Mouse (Mus musculus): ENCODE results near the gene Rimbp2.
"Not testable (repeated sequence)": the region's sequence is repeated elsewhere in the genome, so short reads cannot be mapped to it uniquely, and the experiment has no call there.

Rimbp2 gene

DNA sequence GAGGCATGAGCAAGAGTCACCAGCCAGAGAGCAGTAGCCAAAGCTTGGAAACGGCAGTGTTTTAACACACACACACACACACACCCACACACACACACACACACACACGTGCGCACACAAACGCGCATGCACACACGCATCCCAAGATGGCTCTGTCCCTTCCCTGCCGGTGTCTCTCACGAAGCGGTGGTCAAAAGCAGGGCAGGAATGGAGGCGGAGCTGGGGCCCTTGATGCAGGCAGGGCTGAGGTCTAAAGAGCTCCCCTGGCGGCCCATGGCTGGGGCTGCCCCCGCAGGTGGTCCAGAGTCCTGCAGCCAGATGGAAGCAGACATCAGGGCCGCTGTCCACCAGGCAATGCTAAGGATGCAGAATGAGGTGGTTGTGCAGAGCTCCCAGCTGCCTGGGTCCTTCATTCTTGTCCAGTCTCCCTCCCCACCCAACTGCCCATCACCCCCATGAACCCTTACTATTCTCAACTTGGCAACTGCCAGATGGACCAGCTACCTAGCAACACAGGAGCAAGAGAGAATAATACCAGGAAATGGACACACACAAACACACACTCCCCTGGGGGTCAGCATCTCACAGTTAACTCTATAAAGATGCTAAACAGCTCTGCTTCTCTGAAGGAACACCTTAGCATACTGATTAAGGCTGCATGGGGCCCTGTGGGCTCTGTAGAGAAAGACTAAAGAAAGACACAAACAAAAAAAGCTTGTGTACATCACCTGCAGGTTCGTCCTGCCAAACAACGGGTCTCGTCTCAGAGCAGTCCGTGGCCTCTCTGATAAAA lies at the start of gene Rimbp2:
TSS of gene Rimbp2 (minus strand) at position 209 of the 793 bp plus-strand sequence.
- DNase-seq (ENCODE audit: low read depth, low spot score) = no peak

DNA sequence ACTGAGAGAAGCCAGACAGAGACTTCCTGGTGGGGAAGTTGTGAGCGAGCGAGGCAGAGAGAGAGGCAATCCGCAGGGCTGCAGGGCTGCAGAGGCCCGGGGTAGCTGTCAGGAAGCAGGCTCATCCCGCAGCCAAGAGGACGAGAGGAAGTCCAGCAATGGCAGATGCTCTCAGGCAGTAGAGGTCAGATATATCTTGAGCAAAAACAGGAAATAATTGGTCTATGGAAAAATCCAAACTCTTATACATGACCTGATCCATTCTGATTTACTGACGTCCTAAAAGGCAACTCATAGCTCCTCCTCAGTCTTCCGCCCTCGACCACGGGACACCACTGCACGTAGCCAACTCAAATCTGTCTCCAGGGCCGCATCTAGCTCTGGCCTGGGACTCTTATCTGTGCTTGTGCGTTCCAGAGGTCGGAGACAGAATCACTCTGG lies 49.3 kb upstream of the Rimbp2 start:
- DNase-seq (ENCODE audit: low read depth, low spot score) = no peak

DNA sequence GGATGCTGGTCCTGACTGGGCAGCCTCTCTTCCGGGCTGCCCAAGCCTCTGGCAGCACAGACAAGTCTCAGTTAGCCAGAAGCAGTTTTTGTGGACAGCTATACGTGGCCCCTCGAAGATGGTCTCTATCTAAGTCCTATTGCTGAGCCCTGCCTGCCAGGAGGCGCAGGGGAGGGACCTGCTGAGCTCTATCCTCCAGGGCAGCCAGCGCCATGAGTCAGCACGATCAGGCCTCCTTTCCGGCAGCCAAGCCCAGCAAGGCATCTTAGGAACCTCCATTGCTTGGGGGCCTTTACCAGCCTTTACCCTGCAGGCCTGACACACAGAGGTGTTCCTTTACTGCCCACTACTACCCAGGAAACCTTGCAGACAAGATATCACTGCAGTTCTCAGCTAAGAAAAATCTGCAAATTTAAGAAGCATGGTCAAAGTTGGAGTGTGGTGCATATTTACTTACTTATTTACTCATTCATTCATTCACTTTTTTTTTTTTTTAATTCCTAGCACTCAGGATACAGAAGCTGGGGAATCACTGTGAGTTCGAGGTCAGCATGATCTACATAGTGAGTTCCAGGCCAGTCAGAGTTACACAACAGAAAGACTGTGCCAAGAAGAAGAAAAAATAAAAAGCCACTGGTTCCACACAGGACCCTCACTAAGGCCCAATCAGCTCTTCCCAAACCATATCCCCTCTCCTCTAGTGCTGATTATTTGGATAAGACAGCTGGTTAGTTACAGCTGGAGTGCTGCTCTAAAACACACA lies 47.6 kb upstream of the Rimbp2 start:
- no peak for DNase-seq (ENCODE audit: low read depth, low spot score)

DNA sequence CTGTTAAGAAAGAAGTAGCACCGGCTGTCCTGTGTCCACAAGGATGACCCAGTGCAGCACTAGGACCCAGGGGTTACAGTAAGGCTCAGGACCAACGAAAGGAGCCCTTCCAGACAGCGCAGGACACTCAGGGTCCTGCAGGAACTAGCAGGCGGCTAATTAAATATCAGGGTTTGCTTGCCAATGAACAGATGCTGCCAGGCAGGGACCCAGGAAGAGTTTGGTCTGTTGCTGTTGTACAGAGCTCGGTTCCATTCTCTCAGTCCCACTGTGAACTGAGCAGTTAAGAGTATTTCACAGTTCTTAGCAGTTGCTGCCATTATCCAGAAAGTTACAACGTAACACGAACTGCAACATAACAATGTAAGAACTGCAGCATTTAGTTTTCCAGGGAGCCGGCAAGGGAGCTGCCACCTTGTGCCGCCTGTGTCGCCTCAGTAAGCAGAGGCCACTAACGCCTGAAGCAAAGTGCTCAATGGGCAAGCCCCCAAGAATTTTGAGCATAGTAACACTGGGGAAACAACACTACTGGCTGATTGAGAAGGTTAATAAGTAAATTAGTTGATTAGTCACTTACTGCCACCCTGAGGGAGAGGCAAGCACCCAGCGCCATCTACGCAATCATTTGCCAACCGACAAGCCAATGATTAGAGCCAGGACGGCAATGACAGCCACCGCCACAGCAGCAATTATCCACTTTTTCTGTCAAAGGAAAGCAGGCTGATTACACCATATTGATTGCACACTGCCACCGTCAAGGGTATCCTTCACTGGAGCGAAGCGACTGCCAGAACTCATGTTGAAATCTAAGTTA lies 34.1 kb upstream of the Rimbp2 start:
- no peak for DNase-seq (ENCODE audit: low read depth, low spot score)

DNA sequence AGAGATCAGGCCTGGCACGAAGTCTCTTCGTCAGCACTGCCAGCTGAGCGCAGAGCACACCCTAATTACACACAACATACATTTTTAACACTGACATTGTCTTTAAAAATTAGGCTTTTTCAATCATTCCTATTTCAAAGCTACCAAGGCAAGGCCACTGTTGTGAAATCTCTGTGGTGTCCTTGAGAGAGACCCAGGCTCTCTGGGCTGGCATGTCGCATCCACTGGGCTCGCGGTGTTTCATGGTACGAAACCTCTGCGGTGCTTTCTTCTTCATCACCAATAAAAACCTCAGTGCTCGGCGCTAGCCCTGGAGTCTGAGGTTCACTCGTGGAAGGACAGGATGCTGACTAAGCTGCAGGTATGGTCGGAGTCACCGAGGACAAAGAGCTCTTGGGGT lies 32.7 kb upstream of the Rimbp2 start:
- no peak for DNase-seq (ENCODE audit: low read depth, low spot score)

DNA sequence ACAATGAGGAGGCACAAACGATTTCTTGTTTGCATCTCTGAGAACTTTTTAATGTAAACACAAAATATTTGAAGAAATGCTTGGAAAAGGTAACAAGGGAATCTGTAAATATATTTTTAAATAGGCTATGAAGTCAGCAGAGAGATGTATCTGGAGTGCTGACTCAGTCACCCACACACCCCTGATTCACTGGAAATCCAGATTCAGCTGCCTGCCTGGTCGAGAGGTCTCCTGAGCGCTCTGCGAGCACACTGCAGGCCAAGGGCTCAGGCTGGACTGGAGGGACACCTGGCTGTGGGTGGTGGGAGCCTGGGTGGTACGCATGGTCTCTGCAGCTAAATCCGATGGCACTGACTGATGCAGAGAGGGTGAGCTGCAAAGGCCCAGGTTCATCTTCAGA lies 31.2 kb upstream of the Rimbp2 start:
- no peak for DNase-seq (ENCODE audit: low read depth, low spot score)

DNA sequence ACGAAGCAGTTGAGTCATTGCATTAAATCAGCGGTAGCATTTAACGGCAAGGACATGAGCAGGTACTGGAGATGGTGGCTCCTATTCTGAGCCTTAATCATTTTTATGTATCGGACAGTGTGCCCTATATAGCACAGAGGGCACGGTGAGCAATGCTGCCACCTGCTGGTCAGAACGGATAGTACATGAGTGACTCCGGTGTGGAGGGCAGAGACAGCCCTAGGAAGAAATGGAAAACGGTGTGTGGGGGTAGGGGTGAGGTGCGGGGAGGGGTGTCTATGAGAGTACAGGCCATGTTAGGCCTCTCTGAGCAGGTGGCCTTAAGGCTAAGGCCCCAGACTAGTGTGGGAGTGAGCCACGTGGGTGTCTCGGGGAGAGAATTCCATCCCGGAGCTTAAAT lies 28.3 kb upstream of the Rimbp2 start:
- DNase-seq (ENCODE audit: low read depth, low spot score) = peak; percentile 65

DNA sequence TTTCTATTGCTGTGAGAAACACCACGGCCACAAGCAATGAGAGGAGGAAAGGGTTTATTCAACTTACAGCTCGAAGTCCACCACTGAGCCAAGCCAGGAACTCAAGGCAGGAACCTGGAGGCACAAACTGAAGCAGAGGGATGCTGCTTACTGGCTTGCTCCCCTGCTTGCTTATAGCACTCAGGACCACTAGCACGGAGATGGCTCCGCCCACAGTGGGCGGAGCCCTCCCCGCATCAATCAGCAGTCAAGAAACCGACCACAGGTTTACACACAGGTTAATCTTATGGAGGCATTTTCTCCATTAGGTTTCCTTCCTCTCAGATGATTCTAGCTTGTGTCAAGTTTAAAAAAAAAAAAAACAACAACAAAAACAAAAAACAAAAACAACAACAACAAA lies 27.6 kb upstream of the Rimbp2 start:
- no peak for DNase-seq (ENCODE audit: low read depth, low spot score)

DNA sequence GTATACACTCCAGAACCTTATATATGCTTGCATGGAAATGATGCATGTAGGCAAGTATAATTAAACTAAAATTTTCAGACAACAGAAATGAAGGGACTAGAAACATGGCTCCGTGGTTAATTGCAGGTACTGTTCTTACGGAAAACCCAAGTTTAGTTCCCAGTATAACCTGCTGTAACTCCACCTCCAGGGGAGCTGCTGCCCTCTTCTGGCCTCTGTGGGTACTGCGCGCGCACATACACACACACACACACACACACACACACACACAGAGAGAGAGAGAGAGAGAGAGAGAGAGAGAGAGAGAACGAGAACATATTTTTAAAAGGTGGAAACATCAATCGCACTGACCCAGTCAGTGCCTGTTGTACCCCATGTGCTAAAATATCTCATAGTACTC lies 25.7 kb upstream of the Rimbp2 start:
- no peak for DNase-seq (ENCODE audit: low read depth, low spot score)

DNA sequence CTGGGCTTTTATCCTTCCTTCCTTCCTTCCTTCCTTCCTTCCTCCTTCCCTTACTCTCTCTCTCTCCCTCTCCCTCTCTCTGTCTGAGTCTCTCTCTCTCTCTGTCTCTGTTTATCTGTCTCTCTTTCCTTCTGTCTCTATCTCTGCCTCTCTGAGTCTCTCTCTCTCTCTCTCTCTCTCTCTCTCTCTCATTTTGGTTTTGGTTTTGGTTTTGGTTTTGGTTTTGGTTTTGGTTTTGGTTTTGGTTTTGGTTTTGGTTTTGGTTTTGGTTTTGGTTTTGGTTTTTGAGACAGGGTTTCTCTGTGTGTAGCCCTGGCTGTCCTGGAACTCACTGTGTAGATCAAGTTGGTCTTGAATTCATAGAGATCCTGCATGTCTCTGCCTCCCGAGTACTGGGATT lies 24.2 kb upstream of the Rimbp2 start:
- DNase-seq (ENCODE audit: low read depth, low spot score) = not testable (repeated sequence)

DNA sequence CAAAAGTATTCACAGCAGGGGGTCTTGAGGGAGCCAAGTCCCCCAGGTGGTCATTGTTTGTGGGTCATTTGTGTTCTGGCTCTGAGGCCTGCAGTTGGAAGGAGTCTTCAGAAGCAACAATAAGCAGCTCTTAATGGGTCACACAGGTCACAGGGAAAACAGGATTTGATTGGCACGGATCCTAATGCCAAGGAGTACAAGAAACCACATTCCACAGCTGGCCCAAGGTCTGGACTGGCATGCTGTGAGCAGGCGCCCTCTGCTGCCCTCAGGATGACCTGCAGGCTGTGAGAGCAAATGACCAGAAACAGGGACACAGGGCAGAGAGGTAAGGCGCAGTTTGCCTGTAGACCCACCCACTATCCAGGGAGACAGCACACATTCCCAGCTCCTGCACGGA lies 23.0 kb upstream of the Rimbp2 start:
- peak; percentile 49 for DNase-seq (ENCODE audit: low read depth, low spot score)

DNA sequence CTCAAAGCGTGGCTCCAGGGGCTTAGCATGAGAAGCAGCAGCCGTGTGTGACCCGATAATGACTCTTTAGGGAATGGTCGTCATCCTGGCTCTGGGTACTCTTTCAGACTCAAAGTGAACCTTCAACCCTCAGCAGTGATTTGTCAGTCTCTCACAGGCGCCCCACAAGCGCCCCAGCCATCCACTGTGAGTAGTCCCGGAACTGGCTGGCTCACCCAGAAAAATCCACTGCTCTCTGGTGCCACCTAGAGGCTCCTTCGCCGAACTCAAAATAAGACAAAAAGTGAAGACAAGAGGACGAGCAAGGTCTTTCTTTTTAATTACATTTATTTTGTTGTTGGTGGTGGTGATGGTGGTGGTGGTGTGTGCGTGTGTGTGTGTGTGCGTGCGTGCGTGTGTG lies 18.0 kb upstream of the Rimbp2 start:
- peak; percentile 74 for DNase-seq (ENCODE audit: low read depth, low spot score)

DNA sequence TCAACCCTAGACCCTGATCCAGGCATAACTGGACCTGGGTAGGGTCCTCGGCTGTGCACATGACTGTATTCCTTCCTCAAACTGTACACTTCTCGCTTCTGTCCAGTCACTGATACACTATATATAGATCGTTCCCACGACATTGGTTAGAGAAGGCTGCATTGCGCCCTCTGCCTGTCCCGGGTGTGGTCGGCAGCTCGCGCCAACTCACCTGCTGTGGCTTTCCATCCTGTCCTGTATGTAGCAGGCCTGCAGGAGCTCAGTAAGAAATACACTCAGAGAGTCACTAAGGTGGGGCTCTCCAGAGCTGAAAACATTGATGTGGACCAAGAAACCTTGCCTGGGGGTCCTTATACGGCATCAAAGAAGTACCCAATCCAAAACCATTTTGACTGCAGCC lies 17.6 kb upstream of the Rimbp2 start:
- DNase-seq (ENCODE audit: low read depth, low spot score) = no peak

DNA sequence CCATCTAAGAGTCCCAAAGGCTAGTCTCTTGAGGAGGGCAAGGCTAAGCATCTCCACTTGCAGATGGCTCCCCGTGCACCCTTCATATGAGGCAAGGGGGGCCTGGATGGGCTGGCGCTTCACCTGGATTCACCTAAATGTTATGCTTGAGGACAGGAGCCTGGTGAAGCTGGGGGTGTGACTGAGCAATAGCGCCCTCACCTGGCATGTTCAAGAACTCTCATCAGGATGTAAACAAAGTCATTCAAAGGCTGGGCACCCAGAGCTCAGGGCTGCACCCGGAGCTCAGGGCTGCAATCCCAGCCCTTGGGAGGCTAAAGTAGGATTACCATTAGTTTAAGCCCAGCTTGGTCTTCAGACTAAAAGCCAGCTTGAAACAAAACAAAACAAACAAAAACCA lies 11.1 kb upstream of the Rimbp2 start:
- peak; percentile 35 for DNase-seq (ENCODE audit: low read depth, low spot score)

DNA sequence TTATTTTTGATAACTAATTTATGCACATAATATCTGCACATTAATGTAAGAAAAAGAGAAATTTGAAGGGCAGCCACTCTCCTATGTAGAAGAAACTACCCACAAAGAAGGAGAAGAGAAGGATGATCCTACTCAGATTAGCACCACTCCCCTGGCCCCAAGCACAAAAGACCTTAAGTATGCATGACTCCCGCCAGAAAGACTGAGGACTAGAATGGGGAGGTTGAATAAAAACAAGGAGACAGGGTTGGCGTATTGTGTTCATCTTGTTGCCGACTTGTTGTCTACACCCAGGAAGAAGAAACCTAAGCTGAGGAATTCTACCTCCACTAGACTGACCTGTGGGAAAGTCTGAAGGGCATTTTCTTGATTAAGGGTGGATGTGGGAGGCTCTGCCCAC lies 5.6 kb upstream of the Rimbp2 start:
- no peak for DNase-seq (ENCODE audit: low read depth, low spot score)

DNA sequence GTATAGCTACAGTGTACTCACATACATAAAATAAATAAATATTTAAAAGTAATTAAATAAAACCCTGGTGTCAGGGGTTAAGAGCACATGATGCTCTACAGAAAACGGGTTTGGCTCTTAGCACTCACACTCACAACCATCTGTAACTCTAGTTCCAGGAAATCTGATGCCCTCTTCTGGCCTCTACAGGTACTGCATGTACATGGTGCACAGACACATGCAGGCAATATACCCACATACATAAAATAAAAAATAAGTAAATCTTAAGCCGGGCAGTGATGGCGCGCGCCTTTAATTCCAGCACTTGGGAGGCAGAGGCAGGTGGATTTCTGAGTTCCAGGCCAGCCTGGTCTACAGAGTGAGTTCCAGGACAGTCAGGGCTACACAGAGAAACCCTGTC lies 1.1 kb upstream of the Rimbp2 start:
- peak; percentile 33 for DNase-seq (ENCODE audit: low read depth, low spot score)

DNA sequence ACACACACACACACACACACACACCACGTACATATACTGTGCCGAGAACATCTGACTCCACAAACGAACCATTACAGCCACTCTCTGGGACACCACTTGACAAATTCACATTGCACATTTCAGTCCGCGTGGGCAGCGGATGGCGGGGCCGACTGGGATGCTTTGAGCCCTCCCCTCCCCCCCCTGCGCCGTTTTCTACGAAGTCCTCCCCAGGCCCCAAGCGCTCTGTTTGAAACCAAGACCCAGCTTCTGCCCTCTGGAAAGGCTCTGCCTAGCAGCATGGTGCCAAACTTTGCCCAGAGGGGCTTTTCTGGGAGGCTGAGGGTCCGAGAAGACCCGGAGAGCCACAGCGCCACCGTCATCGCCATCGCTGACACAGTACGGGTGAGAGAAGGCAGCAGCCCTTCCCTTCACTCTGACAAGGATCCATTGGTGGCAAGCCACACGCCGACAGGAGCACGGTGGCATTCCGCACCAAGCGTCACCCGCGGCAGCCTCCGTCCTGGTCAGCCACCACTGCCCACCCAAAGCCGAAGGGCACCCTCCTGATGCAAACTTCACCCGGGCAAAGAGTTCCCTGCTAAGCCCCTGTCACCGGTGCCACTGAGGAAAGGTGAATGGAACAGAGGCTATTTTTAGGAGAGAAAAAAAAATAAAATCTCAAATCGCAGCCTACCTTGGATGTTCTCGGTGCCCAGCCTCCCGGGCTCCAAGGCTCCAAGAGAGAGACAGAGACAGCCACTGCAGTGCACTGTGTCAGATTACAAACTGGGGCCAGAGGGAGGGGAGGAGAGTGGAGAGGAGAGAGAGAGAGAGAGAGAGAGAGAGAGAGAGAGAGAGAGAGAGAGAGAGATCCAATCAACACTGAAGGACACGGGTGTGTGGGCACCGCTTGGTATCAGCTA lies 743 bp downstream of the Rimbp2 start:
- no peak for DNase-seq (ENCODE audit: low read depth, low spot score)

DNA sequence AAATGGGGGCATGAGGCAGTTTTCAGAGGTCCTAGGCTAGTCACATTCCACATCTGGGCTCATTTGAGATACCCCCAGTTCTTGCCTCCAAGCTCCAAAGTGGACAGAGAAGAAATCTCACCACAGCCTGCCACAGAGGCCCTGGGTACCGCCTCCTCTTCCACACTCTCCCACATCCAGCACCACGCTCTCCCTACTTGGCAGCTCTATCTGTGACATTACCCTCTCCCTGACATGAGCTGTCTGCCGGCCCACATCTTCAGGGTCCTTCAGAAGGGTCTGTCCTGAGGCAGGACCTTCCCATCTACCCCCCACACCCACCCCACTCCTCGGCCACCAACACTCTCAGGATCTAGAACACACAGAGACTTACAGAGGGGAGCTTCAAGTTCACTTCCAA lies 1.8 kb downstream of the Rimbp2 start:
- DNase-seq (ENCODE audit: low read depth, low spot score) = no peak

DNA sequence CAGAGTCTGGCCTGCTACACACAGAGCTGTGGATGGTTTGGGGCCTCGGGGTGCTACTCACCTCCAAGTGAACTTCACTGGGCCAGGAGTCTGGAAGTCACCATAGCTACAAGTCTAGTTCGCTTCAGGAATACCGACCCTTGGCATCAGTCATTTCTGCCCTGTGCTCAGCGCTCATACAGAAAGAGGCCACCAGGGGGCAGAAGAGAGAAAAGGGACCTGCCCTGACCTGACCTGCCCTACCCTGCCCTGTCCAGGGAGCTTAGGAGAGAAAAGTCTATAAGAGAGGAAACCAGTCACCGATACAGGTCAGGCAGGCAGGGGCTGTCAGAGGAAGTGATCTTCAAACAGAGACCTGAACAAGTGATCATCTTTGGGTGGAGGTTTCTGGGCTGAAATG lies 6.2 kb downstream of the Rimbp2 start:
- peak; percentile 10 for DNase-seq (ENCODE audit: low read depth, low spot score)

DNA sequence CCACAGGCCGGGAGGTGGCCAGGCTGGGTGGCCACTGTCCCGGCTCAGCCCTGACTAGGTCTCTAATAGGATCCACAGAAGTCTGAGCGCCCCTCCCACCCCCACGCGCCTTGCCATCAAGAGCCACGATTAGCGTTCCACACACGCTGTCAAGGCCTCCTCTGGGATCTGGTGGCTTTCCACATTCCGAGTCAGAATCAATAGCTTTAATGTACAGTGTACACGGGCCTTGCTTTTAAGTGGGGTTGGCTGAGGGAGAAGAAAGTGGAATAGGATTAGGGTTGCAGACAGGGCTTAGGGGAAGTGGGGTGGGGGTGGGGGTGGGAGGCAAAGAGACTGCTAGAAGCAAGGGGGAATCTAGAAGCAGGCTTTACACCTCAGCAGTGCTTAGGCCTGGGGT lies 12.8 kb downstream of the Rimbp2 start:
- DNase-seq (ENCODE audit: low read depth, low spot score) = no peak

DNA sequence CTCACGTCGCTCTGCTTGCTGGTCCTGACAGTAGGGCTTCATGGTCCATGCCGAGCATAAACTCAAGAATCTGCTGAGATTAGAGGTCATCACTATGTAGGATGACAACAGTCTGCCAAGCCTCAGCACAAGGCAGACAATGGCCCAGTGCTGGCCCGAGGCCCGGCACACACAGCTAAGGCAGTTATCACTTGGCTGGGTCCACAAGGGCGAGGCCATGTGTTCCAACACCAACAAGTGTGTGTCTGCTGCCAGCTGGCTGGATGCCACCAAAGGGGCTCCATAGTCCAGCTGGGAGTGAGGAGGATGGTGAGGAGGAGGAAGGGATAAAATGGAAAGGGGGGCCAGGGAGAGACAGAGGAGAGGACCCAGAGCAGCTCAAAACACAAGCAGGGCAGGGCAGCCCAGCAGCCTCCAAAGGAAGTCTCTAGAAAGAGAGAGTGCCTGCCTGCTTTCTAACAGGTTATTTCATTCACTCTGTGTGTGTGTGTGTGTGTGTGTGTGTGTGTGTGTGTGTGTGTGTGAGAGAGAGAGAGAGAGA lies 17.9 kb downstream of the Rimbp2 start:
- DNase-seq (ENCODE audit: low read depth, low spot score) = no peak
